Mouse (Mus musculus) layer of hippocampus, postnatal 36 days (tissue): Measurements from ENCODE around the gene Gm10037. TPM values are rescaled to one million over a fixed set of nuclear protein-coding genes. Genes with fewer than 3 reads are reported as not detected.
"Not testable (repeated sequence)": the region's sequence is repeated elsewhere in the genome, so short reads cannot be mapped to it uniquely, and the experiment has no call there.

ENCODE experiments used
- DNase-seq, 2 experiments: peaks; one replicate each; pipeline ENCODE4 v3.0.0; 2022
- total RNA-seq, 2 experiments: library from RNA; stranded (reverse); gene quantifications; 2 replicates each; pipeline ENCODE4 v1.2.3; 2021

Gene Gm10037
- total RNA-seq: 10 to 100 TPM; 12.7 to 14.2 TPM

DNA sequence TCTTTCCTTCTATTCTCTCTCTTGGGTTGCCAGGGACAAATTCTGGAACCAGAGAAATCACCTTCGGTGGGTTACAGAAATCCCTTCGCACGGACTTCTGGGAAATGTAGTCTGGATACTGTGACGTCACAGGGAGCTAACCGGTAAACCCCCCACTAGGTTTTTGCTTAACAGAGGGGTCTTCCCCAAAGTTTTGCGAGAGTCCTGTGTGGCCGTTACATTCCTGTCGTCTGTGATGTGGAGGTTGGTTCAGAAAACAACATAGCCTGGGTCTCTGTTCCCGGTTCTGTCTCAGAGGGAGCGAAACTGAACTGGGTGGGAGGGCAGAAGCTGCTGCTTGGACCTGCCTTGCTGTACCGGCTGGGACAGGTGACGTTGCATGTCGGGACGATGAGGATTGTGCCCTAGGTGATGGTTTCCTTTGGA lies at the start of gene Gm10037:
Gm10037 (plus strand) TSS at position 196 of the 426 bp plus-strand sequence.
- peak; percentile 63 to 64 for DNase-seq

DNA sequence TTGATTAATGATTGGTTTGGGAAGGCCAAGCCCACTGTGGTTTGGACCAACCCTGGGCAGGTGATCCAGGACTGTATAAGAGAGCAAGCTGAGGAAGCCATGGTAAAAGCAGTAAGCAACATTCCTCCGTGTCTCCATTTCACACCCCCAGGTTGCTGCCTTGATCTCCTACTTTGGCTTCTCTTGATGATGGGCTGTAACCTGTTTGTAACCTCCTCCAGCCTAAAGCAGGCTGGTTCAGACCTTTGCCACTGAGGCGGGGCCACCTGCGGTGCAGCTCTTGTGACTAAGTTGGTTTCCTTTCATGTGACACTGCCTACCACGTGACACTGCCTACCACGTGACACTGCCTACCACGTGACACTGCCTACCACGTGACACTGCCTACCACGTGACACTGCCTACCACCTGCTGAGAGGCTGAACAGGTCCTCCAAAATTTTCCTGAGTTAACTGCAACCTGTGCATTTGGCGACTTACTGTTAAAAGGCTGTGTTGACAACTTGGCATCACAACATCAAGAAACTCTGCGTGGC lies 38.9 kb upstream of the Gm10037 start:
- DNase-seq: no peak

DNA sequence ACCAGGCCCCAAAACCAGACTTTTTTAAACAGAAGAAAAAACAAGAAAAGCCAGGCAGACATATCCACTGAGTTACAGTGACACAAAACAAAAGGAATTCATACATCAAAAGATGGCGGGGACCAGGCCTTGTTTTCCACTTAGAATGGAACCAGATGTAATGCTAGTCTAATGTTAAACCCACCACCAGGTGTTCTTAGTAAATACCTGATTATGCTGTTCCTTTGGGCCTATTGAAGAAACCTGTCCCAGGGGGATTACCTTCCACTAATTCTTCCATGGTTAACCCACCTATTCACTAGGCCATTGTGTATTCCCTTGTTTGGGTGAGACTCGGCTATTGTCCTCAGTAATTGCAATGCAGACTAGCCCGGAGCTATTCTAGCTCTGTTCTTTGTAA lies 32.3 kb upstream of the Gm10037 start:
- DNase-seq: no peak

DNA sequence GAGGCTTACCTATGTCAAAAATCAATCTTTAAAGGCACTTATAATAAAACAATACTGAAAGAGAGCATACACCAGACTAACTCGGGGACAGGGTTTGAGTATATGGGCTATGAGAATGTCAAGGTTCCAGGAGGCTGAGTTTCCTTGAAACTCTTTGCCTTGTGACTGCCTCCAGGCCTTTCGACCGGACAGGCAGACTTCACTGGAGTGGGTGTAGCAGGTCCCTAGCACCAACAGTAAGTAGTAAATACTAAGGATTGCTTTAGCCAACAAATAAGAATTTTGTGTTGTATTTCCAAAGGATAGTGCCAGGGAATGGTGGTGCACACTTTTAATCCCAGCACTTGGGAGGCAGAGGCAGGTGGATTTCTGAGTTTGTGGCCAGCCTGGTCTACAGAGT lies 31.8 kb upstream of the Gm10037 start:
- not testable (repeated sequence) for DNase-seq

GRCm38 (mm10) chr13:67811651-67812210 lies 19.2 kb upstream of the Gm10037 start:
- DNase-seq: no peak

DNA sequence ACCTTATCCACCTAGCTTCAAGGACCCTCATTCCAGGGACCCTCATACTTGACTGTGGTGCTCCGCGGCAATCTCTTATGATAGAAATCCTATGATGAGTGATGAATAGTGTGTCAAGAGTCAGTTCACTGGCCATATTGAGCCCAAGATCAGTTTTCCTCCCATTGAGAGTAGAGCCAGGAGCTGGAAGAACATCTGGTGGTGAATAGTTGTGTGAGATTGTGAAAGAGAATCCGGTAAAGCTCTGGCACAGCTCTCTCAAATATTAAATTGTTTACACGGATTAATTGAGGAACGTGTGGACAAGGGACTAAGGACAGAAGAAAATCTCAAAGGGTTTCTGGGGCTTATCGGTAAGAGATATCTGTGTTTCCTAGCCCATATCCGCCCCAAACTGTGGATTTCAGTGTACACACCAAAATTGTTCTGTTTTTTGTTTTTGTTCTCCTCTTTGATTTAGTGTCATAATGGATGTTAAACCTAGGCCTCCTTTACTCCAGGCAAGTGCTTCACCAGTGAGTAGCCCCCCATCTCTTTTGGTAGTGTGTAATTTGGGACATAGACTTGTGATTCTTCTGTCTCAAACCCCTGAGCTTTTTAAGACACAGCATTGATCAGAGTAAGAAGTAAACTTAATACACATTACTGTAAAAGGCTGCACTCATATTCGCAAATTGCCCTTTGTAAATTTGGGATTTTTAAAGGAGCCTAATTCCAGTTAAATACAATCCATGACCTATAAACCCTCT lies 17.8 kb upstream of the Gm10037 start:
- DNase-seq: no peak

- DNase-seq: peak; percentile 79 to 83
These were observed 16.9 kb upstream of the Gm10037 start, which contains the start of gene Zfp273 for GRCm38 (mm10) chr13:67813710-67814660. TSS of gene Zfp273 (plus strand) at chr13:67813740.

DNA sequence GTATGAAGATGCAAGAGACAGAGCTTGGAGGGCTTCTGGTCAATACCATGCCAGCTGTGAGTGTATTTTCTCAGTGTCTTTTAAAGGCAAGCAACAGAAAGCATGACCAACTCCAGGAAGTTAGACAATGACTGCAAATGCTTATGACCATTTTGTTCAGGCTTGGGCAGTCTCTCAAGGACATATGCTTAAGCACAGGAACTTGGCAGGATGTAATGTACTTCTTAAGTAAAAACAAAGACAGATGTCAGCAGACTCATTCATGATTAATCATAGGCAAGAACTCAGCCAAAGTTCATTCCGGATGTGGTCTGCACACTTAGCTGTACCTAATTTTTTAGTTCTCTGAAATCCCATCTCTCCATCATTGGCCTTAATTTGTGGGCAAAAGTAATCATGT lies 12.3 kb upstream of the Gm10037 start:
- DNase-seq: peak in 1 of 2 experiments; percentile 23

- not testable (repeated sequence) for DNase-seq
These were observed 2.2 kb downstream of the Gm10037 start for GRCm38 (mm10) chr13:67833137-67833536.

DNA sequence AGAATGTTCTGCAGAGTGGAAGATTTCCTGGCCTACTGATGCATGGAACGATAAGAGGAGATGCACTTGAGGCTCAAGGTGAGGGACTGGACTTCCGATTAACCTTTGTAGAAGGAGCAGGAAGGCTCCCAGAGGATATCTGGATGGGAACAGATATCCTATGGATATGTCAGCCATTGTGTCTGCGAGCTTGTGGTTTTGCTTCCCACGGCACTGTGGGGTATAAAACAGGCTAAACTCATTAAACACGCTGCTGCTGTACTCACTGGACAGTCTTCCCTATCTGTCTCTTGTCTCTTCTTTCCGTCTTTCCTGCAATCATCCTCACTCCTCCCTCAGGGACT lies 12.8 kb downstream of the Gm10037 start:
- DNase-seq: no peak

DNA sequence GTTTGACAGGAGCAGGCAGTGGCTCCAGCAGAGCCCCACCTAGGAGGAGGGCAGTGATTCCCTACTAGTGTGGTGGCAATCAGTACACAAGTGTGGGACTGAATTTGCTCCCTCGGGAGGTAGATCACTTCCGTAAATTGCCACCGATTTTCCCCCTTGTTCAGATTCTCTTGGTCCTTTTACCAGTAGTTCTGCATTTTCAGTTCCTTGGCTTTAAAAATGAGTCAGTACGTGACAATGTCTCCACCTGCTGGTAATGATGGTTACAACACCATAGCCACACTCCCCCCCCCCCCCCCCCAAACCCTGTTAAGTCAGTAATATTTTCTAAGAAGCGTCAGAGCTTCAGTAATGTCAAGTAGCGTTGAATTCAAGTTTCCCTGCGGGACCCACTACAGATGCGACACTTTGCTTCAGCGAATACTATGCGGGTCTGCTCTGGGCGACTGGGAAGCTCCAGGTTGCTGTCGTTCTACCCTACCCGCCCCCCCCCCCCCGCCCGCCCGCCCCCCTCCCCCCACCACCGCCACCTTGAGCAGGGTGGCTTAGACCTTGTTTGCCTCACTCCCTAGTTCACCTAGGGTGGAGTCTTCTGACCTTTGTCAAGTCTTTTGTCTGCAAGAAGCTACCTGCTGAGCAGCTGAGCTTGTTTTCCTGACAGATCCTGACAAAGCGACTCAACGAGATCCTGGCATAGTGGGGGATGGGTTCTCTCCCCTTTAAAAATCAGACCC lies 13.4 kb downstream of the Gm10037 start:
- DNase-seq: peak; percentile 28 to 51

- DNase-seq: peak in 1 of 2 experiments; percentile 15
These were observed 13.9 kb downstream of the Gm10037 start for GRCm38 (mm10) chr13:67844853-67845194.

- DNase-seq: no peak
These were observed 19.5 kb downstream of the Gm10037 start for GRCm38 (mm10) chr13:67850361-67850760.

- DNase-seq: no peak
These were observed 22.2 kb downstream of the Gm10037 start for GRCm38 (mm10) chr13:67853130-67853529.

DNA sequence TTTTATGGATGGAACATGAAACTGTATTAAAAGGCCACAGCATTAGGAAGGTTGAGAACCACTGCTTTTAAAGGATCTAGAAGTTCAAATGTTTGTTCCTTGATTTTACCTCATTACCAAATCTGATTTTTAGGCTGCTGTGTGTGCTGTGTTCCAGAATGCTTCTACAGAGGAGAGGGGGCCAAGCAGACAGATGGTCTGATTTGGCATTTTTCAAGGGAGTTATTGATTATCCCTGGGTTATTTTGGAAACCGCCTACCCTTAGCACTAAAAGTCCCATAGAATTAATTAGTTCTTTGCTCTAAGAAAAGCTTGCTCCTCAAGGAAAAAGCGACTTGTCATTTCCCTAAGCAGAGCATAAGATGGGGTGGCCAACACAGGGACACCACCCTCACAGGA lies 23.1 kb downstream of the Gm10037 start:
- DNase-seq: peak; percentile 12 to 35

- DNase-seq: no peak
These were observed 26.4 kb downstream of the Gm10037 start for GRCm38 (mm10) chr13:67857317-67857716.

DNA sequence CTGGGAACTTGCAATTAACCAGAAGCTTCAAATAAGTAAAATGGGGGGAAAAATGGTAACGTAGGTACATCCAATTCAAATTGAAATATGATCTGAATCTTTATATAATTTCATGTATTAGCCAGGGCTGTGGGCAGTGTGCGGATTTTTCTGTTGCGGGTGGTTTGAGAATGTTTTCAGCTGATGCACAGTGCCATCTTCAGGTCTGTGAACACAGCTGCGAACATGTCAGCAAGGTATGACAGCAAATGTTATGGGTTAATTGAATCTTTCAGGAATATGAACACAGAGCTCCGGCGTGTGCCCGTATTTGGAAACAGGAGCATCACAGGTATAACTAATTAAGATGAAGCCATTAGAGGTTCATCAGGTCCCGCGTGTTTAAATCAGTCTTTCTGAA lies 31.6 kb downstream of the Gm10037 start:
- no peak for DNase-seq

DNA sequence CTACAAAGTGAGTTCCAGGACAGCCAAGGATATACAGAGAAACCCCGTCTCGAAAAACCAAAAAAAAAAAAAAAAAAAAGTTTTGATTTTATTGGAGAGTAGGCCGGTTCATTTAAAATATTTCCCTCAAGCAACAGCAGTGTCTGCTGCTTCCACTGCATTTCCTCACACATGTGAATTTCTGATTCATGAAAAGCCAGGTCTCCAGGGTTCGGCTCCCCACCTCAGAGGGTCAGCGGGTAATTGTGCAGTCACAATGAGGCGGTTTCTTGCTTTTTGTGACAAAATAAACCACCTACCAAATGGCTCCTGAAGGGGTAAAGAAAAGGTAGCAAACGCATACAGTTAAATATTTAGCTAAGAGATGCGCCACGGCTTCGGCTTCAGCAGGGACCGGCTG lies 32.1 kb downstream of the Gm10037 start, which contains the start of gene BC048507:
BC048507 (plus strand) TSS at position 301 of the 400 bp plus-strand sequence.
- DNase-seq: no peak

DNA sequence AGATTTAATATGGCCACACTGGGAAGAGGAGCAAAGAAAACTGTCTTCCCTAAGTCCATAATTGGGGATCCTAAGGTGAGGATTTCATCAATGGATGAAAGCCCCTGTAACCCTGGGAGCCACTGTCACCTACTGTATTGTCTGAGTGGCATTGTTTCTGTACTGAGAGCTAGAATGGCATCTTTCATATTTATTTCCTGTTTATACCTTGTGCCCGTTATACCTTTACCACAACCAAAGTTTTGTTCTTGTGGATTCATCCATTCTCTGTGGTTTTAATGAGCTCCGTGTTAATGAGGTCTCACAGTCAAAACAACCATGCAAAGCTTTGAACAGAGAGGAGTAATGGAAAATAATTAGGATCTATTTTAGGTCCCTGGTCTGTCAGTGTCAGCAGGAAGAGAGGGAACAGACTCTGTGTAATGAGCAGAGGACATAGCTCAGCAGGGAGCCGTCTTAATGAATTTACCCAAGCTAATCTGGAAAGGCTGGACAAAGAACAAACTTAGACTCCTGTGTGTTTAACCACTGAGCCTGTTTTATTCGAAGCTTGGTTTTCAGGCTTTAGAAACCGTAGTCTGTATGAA lies 34.0 kb downstream of the Gm10037 start:
- no peak for DNase-seq

DNA sequence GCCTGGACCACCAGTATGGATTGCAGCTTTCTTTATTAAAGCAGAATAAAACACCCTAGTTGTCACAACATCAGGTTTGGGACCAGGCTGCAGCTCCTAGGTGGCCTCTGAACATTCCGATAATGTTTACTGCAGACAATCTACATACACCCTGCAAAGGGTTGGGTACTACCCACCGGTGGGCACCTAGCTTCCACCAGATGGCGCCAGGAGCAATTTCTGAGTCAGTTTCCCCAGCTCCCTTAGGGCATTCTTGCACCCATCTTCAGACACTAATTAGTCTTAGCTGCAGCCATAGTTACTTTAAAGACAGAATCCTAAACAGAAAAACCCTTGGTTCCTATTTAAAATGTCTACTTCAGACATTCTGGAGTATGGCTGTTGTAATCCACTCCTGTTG lies 37.0 kb downstream of the Gm10037 start:
- DNase-seq: no peak

DNA sequence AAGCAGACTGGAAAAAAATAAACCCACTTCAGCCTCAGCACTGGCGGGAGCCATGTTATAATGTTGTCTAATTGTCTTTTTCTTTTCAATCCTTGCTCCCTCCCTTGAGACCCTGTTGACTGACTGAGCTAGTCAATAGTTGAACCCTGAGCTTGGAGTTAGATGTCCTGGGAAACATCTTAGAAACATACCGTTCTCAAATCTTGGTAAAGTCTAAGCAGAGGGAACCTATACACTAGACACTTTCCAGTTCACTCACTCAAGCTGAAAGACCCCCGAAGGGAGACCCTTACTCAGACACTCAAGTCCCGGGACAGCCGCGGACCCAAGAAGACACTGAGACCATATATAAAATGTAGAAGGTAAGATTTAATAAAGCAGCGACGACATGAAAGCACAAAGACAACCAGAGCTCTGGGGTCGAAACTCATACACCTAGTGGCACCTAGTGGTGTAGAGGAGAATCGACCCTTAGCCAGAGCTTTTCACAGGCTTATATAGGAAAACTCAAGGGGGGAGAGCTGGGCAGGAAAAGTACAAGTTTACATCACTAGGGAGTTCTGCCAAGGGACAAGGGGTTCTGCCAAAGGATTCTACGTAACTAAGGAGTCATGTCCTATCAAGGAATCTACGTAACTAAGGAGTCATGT lies 45.3 kb downstream of the Gm10037 start:
- DNase-seq: not testable (repeated sequence)
